Mouse (Mus musculus): ENCODE data around the gene Gm26620.

Gene Gm26620

DNA sequence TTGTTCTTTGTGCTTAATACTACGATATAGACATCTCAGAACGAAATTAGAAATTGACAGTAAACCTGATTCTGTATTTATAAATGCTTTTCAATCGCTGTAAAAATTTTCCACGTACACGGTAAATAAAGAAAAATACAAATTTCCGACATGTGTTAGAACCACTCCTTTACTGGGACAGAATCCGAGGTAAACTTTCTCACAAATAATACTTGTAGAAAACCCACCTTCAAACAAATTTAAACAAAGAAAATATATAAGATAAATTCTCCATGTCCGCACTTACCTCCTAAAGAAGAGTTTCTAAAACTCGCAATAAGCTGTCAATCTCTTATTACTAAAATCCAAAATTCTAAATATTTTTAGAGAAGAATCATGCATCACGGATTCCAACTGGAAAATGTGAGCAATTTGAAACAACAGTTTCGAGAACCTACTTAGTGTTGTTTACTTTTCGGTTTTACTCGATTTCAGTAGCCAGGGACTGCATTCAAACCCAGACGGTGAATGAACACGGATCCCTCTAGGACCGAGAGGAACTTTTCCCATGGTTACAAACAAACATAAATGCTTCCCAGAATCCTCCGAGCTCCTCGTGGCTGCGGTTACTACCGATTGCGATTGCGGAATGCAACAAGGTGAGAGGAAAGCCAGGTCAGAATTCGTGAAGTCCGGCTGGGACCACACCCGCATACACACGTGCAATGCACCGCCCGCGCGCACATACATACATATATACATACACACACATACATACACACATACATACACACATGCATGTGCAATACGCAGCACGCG lies 16.6 kb upstream of the Gm26620 start:
- DNase-seq (ENCODE audit: low read depth in 1 of 2, low spot score in 2 of 2): peak; percentile 18 to 23

DNA sequence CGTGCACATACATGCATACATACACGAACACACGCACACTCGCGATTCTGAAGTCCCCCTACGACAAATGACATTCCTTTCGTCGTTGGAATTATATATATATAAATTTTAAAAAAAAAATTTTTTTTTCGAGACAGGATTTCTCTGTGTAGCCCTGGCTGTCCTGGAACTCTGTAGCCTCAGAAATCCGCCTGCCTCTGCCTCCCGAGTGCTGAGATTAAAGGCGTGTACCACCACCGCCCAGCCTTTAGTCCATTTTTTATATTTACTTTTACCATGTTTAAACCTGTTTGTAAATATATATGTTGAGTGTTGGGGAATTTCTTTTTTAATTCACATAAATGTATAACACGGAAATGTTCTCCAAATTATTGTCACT lies 16.0 kb upstream of the Gm26620 start:
- no peak for DNase-seq (ENCODE audit: low read depth in 1 of 2, low spot score in 2 of 2)

DNA sequence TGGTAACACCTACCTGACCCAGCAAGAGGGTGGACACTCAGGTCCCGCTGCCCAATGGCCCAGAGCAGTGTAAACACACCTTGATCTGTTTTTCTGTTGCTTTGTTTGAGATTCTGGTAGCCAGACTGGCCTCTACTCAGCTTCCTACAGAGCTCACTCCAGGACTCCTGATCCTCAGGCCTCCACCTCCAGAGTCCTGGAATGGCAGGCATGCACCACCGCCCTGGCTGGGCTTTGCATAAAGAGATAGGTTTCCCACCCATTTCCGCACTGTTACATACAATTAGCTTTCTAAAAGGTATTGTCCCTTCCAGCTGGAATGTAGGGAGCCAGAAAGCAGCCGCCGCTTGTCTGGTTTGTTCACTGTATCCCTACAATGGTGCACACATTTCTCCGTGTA lies 13.5 kb upstream of the Gm26620 start:
- no peak for DNase-seq (ENCODE audit: low read depth in 1 of 2, low spot score in 2 of 2)

DNA sequence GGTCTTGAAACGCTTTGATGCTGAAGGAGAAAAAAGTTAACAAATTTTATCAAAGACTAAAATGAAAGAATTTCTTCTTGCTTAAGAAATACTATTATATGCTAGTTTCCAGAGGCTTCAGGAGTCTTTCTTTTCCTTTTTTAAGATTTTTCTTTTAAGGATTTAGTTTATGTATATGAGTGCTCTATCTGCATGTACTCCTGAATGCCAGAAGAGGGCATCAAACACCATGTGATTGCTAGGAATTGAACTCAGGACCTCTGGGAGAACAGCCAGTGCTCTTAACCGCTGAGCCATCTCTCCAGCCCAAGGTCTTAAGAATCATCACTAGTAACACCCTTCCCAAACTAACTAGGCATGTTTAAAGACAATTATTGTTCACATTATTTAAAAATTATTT lies 12.9 kb upstream of the Gm26620 start:
- DNase-seq (ENCODE audit: low read depth in 1 of 2, low spot score in 2 of 2): no peak

DNA sequence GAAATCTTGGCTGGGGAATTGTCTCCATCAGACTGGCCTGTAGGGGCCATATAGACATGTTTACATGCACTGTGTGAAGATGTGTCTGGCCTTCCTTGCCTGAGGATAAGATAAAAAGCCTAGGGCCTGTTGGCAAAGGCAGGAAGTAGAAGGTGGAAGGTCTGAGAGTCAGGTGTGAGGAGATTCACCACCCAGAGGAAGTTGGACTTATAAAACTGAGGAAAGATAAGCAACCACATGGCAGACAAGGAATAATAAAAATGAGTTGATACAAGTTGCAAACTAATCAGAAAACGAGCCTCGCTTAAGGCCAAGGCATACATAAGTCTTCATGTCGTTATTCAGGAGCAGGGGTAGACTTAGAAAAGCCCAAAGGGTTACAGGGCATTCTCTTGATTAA lies 9.2 kb upstream of the Gm26620 start:
- DNase-seq (ENCODE audit: low read depth in 1 of 2, low spot score in 2 of 2): no peak

DNA sequence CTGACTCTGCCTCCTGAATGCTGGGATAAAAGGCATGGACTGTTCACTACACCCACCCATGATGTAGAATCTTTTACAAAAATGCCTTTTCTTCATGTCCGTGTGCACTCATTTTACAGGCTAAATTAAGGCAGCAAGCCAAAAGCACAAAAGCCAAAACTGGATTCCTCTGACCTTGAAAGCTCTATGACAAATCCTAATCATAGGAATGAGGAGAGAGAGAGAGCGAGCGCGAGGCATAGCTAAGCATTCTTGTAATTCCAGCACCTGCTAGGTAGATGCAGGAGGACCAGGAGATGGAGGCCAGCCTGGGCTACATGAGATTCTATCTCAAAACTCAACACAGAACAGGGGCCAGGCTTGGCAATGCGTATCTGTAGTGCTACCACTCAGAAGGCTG lies 8.0 kb upstream of the Gm26620 start:
- DNase-seq (ENCODE audit: low read depth in 1 of 2, low spot score in 2 of 2): no peak

DNA sequence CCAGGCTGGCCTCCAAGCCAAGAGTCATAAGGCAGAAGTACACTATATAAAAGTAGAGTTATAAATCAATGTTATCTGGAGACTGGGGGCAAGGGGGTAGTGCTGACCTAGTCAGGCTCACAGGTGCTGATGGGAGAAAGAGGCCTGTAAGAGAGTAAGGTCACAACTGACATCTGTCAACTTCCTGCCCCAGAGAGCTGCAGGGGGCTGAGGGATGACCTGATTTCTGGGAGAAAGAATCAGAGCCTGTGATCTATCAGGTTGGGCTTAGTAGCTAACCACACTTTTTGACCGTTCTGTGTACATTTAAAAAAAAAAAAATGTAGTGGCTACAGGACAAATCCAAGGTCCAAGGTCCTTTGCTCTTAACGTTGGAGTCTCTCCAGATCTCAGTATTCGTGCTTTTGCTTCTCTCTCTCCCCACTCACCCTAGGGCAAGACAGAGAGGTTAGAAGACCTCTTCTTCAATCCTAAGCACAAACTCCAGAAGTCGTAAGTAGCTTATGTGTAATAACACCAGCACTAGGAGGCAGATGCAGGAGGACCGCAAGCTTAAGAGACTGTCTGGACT lies 1.9 kb upstream of the Gm26620 start:
- no peak for DNase-seq (ENCODE audit: low read depth in 1 of 2, low spot score in 2 of 2)

DNA sequence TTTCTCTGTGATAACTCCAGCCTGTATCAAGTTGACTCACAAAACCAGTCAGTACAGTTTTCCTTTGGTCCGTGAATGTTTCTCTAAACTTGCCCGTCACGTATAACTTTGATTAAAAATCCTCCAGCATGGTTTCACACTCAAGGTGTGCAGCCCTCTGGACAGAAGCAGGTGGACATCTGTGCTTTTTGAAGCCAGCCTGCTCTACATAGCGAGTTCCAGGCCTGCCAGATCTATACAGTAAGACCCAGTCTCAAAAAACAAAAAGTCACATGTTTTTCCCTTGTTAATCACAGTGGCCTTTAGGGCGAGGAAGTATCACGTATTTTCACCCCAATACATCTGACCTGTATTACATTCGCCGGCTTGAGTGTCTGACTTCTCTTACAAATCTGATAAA lies 475 bp upstream of the Gm26620 start:
- DNase-seq (ENCODE audit: low read depth in 1 of 2, low spot score in 2 of 2): no peak

DNA sequence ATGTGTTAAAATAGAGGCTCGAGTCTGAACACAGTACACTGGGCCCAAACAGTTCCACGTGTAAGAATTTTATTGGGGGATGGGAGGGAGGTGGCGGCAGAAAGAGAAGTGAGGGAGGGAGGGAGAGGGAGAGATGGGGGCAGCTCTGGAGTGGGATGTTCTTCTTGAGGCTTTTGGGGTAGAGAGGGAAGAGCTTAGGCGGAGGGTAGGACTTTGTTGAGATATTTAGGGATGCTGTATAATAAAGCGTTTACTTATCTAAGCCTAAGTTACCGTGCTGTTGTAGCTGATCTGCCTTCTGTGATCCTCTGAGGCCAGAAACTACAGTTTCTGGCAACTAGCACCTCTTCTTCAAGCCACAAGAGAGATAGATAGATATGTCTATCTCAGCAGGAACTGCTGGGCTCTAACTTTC lies 1.2 kb downstream of the Gm26620 start:
- DNase-seq (ENCODE audit: low read depth in 1 of 2, low spot score in 2 of 2): no peak

DNA sequence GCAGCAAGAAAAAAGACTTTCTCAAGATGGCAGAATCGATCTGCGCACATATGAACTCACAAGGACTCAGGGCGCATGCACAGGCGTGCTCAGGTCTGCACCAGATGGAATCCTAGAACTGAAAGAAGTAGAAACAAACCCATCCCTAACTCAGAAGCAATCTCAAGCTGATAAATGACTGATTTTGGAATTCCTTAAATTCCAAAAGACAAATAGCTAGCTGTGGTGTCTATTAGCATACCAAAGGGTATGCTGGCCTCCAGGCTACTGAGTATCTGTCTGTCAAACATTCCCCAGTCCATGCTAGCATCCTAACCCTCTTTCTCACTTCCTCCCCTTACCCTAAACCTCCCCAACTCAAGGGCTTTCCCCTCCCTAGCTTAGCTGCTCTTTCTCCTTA lies 4.4 kb downstream of the Gm26620 start:
- DNase-seq (ENCODE audit: low read depth in 1 of 2, low spot score in 2 of 2): no peak

DNA sequence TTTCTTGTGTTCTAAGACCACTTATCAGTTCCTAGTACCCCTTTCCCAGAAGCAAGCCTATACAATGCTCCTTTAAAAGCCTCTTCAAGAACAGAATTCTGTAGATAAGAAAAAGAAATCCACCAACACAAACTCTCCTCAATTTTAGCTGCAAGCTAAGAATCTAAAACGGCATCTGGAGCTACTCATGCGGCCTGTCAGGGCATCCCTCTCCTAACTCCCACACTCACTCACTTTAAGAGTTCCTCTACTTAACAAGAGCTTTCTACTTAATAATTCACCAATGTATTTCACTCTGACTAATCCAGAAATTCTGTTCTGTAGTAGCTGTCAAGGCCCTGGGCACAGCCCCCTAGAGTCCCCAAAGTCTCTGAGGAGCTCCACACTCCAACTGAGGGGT lies 6.8 kb downstream of the Gm26620 start:
- no peak for DNase-seq (ENCODE audit: low read depth in 1 of 2, low spot score in 2 of 2)

DNA sequence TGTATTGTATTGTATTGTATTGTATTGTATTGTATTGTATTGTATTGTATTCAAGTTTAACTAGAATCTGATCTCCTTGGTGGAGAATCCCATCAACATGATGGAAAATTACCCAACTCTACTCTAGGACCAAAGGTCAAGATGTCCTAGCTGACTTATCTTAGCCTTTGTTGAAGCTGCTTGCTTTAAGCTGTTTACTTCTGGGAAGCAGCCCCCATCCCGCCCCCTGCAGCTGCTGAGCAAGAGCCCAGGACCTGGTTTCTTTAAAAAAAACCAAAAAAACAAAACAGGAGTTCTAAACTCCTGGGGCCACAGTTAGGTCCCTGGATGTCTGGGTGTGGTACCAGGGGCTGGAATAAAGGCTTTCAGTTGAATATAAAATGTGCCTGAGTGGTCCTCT lies 7.4 kb downstream of the Gm26620 start:
- no peak for DNase-seq (ENCODE audit: low read depth in 1 of 2, low spot score in 2 of 2)

DNA sequence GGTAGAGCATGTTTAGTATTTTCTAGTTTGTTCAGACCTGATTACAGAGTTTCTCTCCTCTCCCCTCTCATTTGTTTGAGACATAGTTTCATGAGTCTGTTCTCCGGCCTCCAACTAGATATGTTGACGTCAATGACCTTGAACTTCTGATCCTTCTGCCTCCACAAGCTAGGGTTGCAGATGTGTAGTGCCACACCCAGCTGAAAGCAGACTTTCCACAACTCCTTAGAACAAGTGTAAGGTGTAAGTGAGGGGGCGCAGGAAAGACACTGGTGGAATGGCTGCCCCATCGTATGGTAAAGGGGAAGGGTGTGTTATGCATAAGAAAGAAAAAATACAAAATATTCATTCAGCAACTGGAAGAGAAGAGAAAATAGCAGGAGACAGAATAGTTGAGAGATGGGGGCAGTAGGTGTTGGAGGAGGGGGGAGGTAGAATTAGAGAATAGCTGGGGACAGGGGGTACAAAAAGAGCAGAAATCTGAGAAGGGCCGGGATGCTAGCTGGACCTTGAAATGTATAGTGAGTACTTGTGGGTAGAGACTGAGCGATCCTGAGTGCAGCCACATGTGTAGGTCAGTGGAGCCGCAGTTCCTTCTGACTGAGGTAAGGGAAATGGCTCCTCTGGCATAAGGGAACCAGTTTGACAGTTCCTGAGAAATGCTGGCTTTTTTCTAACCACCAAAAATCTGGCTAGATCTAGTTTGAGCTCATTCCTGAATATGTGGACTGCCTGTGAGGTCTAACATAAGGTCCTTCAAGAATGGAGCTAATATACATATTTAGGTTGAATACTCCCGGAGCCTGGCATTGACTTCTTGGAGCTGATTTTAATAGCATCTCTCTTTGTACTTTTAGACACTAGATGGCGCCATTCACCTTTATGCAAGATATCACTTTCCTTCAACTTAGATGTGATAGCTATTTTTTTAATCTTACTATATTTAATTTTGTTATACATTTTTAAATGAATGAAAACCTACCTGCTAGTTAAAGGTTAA lies 10.0 kb downstream of the Gm26620 start:
- no peak for DNase-seq (ENCODE audit: low read depth in 1 of 2, low spot score in 2 of 2)

DNA sequence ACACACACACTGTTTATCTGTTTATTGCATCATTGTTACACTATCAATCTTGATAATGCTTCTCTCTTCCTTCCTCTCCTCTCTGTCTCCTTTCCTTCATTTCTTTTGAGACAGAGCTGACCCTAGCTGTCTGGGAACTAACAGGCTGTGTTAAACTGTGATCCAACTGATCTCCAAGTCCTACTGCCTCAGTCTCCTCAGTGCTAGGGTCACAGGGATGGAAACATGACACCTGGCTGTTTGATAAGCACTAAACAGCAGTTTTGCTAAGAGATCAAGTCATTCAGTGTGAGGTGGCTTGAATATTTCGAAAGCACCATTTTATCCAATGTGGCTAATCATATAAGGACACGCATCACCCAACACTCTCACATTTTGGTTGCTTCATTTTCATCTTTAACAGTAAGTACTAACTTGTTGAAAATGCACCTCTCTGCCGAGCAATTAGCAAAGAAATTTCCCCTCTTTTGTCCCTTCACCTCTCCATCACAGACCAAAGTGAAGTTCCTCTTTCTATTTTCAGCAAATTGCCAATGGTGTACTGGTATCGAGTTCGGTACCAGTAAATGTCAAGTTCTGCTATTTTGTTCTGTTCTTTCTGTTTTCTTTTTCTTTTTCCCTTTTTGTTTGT lies 11.9 kb downstream of the Gm26620 start:
- no peak for DNase-seq (ENCODE audit: low read depth in 1 of 2, low spot score in 2 of 2)

DNA sequence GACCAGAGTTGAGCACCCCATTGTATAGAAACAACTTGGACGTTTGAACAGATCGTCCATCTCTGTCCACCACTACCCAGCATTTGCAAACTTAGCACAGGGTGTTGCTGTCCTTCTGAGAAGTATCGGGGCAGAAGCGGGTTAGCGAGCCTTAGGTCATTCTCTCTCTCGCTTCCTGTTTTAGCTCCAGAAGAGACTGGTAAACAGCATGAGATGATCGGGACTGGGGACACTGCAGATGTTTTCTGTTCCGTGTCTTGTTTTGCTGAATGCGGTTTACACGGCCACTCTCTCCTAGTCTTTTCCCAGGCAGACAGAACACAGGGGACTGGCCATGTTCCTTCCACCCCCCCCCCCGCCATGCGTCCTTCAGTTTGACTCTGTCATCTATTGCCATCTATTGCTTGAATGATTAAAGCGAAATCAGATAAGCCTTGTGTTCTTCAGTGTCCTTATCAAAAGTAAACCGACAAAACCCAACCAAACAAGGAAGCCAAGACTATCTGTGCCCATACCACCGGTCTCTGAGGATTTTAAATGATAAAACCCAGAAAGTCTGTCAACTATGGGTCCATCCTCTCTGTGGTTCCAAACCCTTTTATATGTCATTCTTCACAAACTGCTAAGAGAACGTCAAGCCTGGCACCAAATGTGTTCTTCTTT lies 13.7 kb downstream of the Gm26620 start:
- DNase-seq (ENCODE audit: low read depth in 1 of 2, low spot score in 2 of 2): no peak

DNA sequence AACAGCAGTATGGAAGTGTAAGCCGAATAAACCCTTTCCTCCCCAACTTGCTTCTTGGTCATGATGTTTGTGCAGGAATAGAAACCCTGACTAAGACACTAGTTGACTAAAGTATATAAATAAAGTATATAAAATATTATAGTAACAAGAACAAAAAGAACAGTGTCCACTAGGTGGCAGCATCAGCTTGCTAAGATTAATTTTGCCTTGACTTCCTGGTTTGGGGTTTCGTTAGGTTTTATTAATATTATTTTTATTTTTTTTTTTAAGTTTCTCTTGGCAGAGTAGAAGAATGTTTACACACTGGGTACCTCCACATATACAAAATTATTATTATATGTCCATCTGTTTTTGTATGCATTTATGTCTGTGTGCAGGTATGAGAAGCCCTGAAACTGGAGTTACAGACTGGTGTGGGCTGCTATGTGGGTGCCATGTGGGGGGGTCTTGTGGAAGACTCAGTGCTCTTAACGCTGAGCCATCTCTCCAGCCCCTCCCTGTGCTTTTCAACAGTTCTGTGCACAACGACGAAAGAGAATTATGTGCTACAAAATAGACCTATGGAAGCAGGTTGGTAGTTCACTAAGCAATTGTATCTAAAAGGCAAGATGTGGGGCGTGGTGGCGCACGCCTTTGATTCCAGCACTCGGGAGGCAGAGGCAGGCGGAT lies 16.1 kb downstream of the Gm26620 start:
- no peak for DNase-seq (ENCODE audit: low read depth in 1 of 2, low spot score in 2 of 2)

DNA sequence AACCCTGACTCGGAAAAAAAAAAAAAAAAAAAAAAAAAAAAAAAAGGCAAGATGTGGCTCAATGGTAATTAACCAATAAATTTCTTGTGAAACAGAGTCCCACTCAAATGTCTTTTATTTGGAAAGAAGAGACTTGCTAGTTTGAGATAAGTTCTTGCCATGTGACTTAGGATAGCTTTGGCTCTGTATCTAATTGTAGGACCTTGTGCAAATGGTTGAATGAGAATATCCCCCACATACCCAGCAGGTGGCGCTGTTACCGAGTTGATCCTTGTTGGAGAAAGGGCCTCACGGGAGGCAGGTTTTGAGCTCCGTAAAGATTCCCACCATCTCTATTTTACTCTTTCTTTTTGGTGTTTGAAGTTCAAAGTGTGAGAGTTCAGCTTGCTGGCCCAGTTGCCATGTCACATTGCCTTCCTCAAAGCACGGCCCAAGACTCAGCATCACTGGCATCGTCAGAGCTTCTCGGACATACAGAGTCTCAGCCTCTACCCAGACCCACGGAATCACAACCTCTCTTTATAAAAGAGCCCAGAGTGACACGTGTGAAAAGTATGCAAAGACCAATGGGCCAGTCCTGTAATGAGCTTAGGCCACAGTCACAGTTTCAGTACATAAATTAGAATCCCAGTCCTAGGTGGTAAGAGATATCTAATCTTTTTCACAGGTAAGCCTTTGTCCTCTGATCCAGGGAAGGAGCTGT lies 16.8 kb downstream of the Gm26620 start:
- DNase-seq (ENCODE audit: low read depth in 1 of 2, low spot score in 2 of 2): peak; percentile 75 to 85

DNA sequence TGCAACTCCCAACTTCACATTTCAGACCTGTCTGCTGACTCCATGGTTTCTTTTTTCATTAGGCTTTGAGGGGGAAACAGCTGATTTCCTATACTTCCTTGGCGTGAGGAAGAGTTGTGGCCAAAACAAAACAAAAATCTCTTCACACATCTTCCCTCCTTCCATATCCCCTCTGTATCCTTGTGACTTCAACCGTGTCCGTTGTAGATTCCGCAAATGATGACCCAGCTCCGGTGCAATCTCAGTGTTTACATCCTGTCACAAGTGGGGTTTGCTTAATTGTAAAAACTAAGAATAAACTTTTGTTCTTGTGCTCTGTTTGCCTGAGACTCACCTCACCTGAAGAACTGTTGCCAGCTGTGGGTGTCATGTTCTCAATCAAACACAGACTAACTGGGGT lies 18.6 kb downstream of the Gm26620 start:
- DNase-seq (ENCODE audit: low read depth in 1 of 2, low spot score in 2 of 2): no peak

DNA sequence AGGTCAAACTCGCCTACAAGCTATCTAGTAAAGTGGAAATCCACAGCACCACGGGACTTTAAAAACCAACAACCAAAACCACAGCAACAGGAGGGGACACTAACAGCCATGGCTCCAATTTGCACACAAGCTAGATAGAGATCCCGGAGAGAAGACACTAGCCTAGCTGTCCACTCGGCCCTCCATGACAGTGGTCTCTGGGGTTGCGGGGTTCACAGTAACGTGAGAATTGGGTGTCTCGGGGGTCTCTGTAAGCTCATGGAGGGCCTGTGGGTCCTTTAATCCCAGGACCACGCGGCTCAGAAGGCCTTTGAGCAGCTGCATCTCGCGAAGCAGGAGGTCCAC lies 22.2 kb downstream of the Gm26620 start:
- no peak for DNase-seq (ENCODE audit: low read depth in 1 of 2, low spot score in 2 of 2)

Data from monocyte, adult 2 months (primary cell).